Mouse (Mus musculus) thymus, adult 2 months (tissue): Measurements from ENCODE around the gene Tmsb10.

Experiments used
- CTCF ChIP-seq: fragments of 200-500 bp; IDR thresholded peaks from 2 replicates; pipeline ENCODE4 v1.5.1; 2012; ENCODE audit warnings: mild to moderate bottlenecking, control low read depth, low read length, moderate library complexity, borderline replicate concordance; ENCODE audit not compliant: control insufficient read depth, poor library complexity, insufficient read depth; ENCODE audit errors: extremely low read depth
- POLR2A ChIP-seq: fragments of 200-500 bp; IDR thresholded peaks from 2 replicates; pipeline ENCODE4 v1.6.1; 2012; ENCODE audit warnings: mild to moderate bottlenecking, low read length, control low read depth, moderate library complexity; ENCODE audit not compliant: control insufficient read depth, poor library complexity, insufficient read depth; ENCODE audit errors: extremely low read depth

- no peak for TF ChIP-seq POLR2A
- TF ChIP-seq CTCF: no peak
Measured at GRCm38 (mm10) chr6:72982506-72982905, 24.0 kb upstream of the Tmsb10 start.
